Mouse (Mus musculus): ENCODE data around the gene Plekhh3.

DNA sequence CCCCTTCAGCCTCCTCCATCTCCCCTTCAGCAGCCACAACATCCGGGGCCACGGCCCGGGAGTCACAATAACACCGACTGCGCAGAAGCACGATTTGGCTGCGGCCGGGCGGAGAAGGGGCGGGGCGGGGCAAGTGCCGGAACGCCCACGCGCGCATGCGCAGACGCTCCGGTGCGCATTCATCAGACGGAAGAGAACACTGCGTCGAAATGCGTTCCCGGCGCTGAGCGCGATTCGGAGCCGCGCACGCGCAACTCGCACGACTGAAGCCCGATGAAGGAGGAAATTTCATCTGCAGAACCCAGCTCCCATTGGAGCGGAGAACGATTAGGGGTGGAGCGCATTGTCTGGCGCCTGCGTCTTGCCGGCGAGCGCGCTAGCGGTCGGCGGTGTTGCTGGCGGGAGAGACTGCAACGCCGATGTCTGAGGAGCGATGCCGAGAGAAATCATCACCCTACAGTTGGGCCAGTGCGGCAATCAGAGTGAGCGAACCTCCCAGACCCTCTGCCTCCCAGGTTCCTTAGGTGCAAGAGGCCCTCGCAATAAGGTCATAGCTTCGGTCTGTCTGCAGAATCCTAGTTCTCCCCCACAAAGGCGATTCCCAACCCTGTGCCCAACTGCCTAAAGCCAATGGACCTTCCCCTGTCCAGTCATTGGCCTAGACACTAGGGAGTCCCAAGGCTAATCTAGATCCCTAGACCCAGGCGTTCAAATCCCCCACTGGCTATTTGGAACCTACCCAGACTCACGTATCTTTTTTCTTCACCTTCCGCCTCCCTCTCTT is 51.2 kb downstream of the Plekhh3 start, which contains the start of the genes Retreg3 and Tubg1:
- TF ChIP-seq EP300 (IDR thresholded peaks at IDR 0.05; ENCODE audit: low read depth) (no peak), CTCF (IDR thresholded peaks at IDR 0.05; ENCODE audit: low read depth) (no peak)
